Mouse (Mus musculus) erythroblast, adult 5-6 weeks (primary cell): Measurements from ENCODE around the gene Ddx55. TPM values are rescaled to one million over a fixed set of nuclear protein-coding genes. Genes with fewer than 3 reads are reported as not detected.

Experiments used
- ATAC-seq: replicated peaks from 2 replicates; pipeline ENCODE4 v1.8.0; 2016; ENCODE audit warnings: moderate number of reproducible peaks, mild to moderate bottlenecking, moderate TSS enrichment, inconsistent platforms; ENCODE audit not compliant: poor library complexity, low FRiP score, severe bottlenecking
- total RNA-seq, 2 experiments: library from RNA; stranded (forward) in 1 of 2; stranded (reverse) in 1 of 2; fragments of 150-400 nt in 1 of 2; fragments of 200-764, 138-1000 nt in 1 of 2; gene quantifications; 2 replicates each; pipeline versions ENCODE4 v1.2.3 to v1.2.4; 2015 to 2017; ENCODE audit warnings: low replicate concordance in 2 of 2

Gene Ddx55
- total RNA-seq, 2 experiments from 2014 or later = 0.38 to 0.85 TPM

- ATAC-seq = no peak
Observed at GRCm38 (mm10) chr5:124604296-124604695, 51.6 kb downstream of the Ddx55 start.

- no peak for ATAC-seq
Observed at GRCm38 (mm10) chr5:124605041-124605622, 52.5 kb downstream of the Ddx55 start.

- no peak for ATAC-seq
Observed at GRCm38 (mm10) chr5:124610965-124611364, 58.3 kb downstream of the Ddx55 start.

GRCm38 (mm10) chr5:124614709-124615108 is 62.0 kb downstream of the Ddx55 start:
- ATAC-seq = no peak

GRCm38 (mm10) chr5:124618711-124619110 is 66.0 kb downstream of the Ddx55 start:
- no peak for ATAC-seq

Other genes with a start within 250 kb of the Ddx55 start
- 3.1 and 14.4 TPM in 2 replicates for gene Mphosph9, start 224.9 kb upstream of the Ddx55 start, total RNA-seq (2015; ENCODE audit: low replicate concordance)
- gene Mphosph9, start 224.9 kb upstream of the Ddx55 start, total RNA-seq (2017; ENCODE audit: low replicate concordance) = 7.8 and 28.5 TPM in 2 replicates
- gene 2810006K23Rik, start 224.8 kb upstream of the Ddx55 start, total RNA-seq (2015; ENCODE audit: low replicate concordance) = 2.3 and 2.9 TPM in 2 replicates
- 3.1 and 3.3 TPM in 2 replicates for gene 2810006K23Rik, start 224.8 kb upstream of the Ddx55 start, total RNA-seq (2017; ENCODE audit: low replicate concordance)
- 46.4 and 55.1 TPM in 2 replicates for gene Cdk2ap1, start 189.8 kb upstream of the Ddx55 start, total RNA-seq (2015; ENCODE audit: low replicate concordance)
- 31.2 and 56.3 TPM in 2 replicates for gene Cdk2ap1, start 189.8 kb upstream of the Ddx55 start, total RNA-seq (2017; ENCODE audit: low replicate concordance)
- 23.4 and 29.4 TPM in 2 replicates for gene Sbno1, start 126.9 kb upstream of the Ddx55 start, total RNA-seq (2015; ENCODE audit: low replicate concordance)
- 30.7 and 71.1 TPM in 2 replicates for gene Sbno1, start 126.9 kb upstream of the Ddx55 start, total RNA-seq (2017; ENCODE audit: low replicate concordance)
- gene Kmt5a, start 112.9 kb upstream of the Ddx55 start, total RNA-seq (2015; ENCODE audit: low replicate concordance) = 89.3 and 92.4 TPM in 2 replicates
- gene Kmt5a, start 112.9 kb upstream of the Ddx55 start, total RNA-seq (2017; ENCODE audit: low replicate concordance) = 105 and 107 TPM in 2 replicates
- 9.4 and 19.0 TPM in 2 replicates for gene Rilpl2, start 74.5 kb upstream of the Ddx55 start, total RNA-seq (2015; ENCODE audit: low replicate concordance)
- 13.1 and 13.4 TPM in 2 replicates for gene Rilpl2, start 74.5 kb upstream of the Ddx55 start, total RNA-seq (2017; ENCODE audit: low replicate concordance)
- 3.8 TPM in 1 of 2 replicates, not detected in the other for gene Snrnp35, start 69.7 kb upstream of the Ddx55 start, total RNA-seq (2015; ENCODE audit: low replicate concordance)
- gene Snrnp35, start 69.7 kb upstream of the Ddx55 start, total RNA-seq (2017; ENCODE audit: low replicate concordance) = 6.0 and 6.8 TPM in 2 replicates
- gene Rilpl1, start 21.5 kb upstream of the Ddx55 start, total RNA-seq (2015; ENCODE audit: low replicate concordance) = not detected in 2 replicates
- 1.1 and 1.6 TPM in 2 replicates for gene Rilpl1, start 21.5 kb upstream of the Ddx55 start, total RNA-seq (2017; ENCODE audit: low replicate concordance)
- gene Tmed2, start 12.2 kb upstream of the Ddx55 start, total RNA-seq (2015; ENCODE audit: low replicate concordance) = 187 and 211 TPM in 2 replicates
- gene Tmed2, start 12.2 kb upstream of the Ddx55 start, total RNA-seq (2017; ENCODE audit: low replicate concordance) = 222 and 325 TPM in 2 replicates
- gene Eif2b1, start 26.3 kb downstream of the Ddx55 start, total RNA-seq (2015; ENCODE audit: low replicate concordance) = 14.4 and 18.1 TPM in 2 replicates
- gene Eif2b1, start 26.3 kb downstream of the Ddx55 start, total RNA-seq (2017; ENCODE audit: low replicate concordance) = 5.0 and 8.1 TPM in 2 replicates
- gene Gtf2h3, start 26.3 kb downstream of the Ddx55 start, total RNA-seq (2015; ENCODE audit: low replicate concordance) = 0.19 and 3.8 TPM in 2 replicates
- gene Gtf2h3, start 26.3 kb downstream of the Ddx55 start, total RNA-seq (2017; ENCODE audit: low replicate concordance) = 10.3 and 10.6 TPM in 2 replicates
- gene Atp6v0a2, start 75.7 kb downstream of the Ddx55 start, total RNA-seq (2015; ENCODE audit: low replicate concordance) = 6.1 and 7.3 TPM in 2 replicates
- 3.3 and 6.6 TPM in 2 replicates for gene Atp6v0a2, start 75.7 kb downstream of the Ddx55 start, total RNA-seq (2017; ENCODE audit: low replicate concordance)
- 2.9 TPM in 1 of 2 replicates, not detected in the other for gene Dnah10, start 172.2 kb downstream of the Ddx55 start, total RNA-seq (2015; ENCODE audit: low replicate concordance)
- under 0.01 TPM in 1 of 2 replicates, not detected in the other for gene Dnah10, start 172.2 kb downstream of the Ddx55 start, total RNA-seq (2017; ENCODE audit: low replicate concordance)